Comparison of ENCODE assay signal across 17 mouse cellular contexts in the genomic region with DNA sequence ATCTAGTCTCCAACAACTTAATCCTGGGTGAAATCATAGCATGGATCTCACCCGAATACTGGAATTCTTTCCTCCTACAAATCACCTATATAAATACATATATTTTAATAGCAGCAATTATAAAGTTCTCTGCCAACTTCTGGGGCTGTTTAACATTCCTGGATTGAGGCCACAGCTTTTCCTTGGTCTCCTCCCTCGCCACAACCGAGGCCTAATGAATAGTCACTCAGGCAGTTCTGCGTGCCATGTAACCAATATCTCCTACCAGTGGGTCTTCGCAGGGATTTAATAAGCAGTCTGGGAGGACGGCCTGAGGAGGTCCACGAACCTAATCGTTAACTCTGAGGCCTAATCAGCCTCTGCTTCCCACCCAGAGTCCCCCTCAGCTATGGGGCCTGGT. TPM values are rescaled to one million over a fixed set of nuclear protein-coding genes. Genes with fewer than 3 reads are reported as not detected.
DNase-seq lines count a peak whose midpoint lies in the region; ATAC-seq and TF ChIP-seq lines count a peak whose summit lies in the region.
"Had no signal": no experiment of that assay in that cellular context is flagged by ENCODE, and none has a peak within 500 bp of the region (broad histone marks: within the 10 kb centered on the region; RNA-seq: fewer than 3 reads in every experiment).

No protein-coding gene starts in this region.

- no peaks in the 10 kb centered on the region for H3K27me3 ChIP-seq in forebrain, embryonic 14.5 days (replicated peaks; ENCODE audit: control insufficient read depth, insufficient read depth, low read length)
- 0 out of 2 replicates have a peak, but pooled peaks cover 6% of the 10 kb centered on the region for H3K27me3 ChIP-seq in forebrain, embryonic 10.5 days (ENCODE audit: poor library complexity, severe bottlenecking)
- H3K27me3 ChIP-seq in limb, embryonic 15.5 days = peaks cover 22% of the 10 kb centered on the region; the same call in 1 of the 2 replicates
- H3K27me3 ChIP-seq: forebrain, embryonic 12.5 days; forebrain, embryonic 15.5 days had no signal

- H3K27ac ChIP-seq in forebrain, embryonic 14.5 days (ENCODE audit: low read depth, low read length) = no peak overlapping the region
- H3K27ac ChIP-seq in forebrain, embryonic 10.5 days = no peak overlapping the region
- 0 out of 2 replicates have a peak overlapping the region, but pooled peaks have one; percentile 17 for H3K27ac ChIP-seq in limb, embryonic 15.5 days
- H3K27ac ChIP-seq: embryonic facial prominence, embryonic 13.5 days; forebrain, embryonic 12.5 days; forebrain, embryonic 15.5 days had no signal

- H3K4me1 ChIP-seq in forebrain, embryonic 14.5 days (ENCODE audit: control insufficient read depth, insufficient read depth, low read length) = no peaks in the 10 kb centered on the region
- H3K4me1 ChIP-seq in forebrain, embryonic 10.5 days = peaks cover 6% of the 10 kb centered on the region
- peaks cover 9% of the 10 kb centered on the region for H3K4me1 ChIP-seq in limb, embryonic 15.5 days
- H3K4me1 ChIP-seq: forebrain, embryonic 12.5 days; forebrain, embryonic 15.5 days had no signal

- no peak overlapping the region for H3K4me2 ChIP-seq in forebrain, embryonic 14.5 days (ENCODE audit: low read length)
- H3K4me2 ChIP-seq in limb, embryonic 15.5 days = no peak overlapping the region
- H3K4me2 ChIP-seq: embryonic facial prominence, embryonic 13.5 days; forebrain, embryonic 12.5 days; forebrain, embryonic 15.5 days had no signal

- H3K36me3 ChIP-seq in forebrain, embryonic 14.5 days (ENCODE audit: control insufficient read depth, insufficient read depth, low read length) = no peaks in the 10 kb centered on the region
- H3K36me3 ChIP-seq in forebrain, embryonic 10.5 days (replicated peaks) = no peaks in the 10 kb centered on the region
- no peaks in the 10 kb centered on the region for H3K36me3 ChIP-seq in limb, embryonic 15.5 days
- H3K36me3 ChIP-seq: embryonic facial prominence, embryonic 13.5 days; forebrain, embryonic 12.5 days; forebrain, embryonic 15.5 days had no signal

- no peak overlapping the region for H3K9ac ChIP-seq in forebrain, embryonic 14.5 days (ENCODE audit: low read length)
- H3K9ac ChIP-seq in limb, embryonic 15.5 days = no peak overlapping the region
- H3K9ac ChIP-seq: embryonic facial prominence, embryonic 13.5 days; forebrain, embryonic 12.5 days; forebrain, embryonic 15.5 days; forebrain, postnatal 0 days had no signal

- peak; percentile 11 for DNase-seq in forebrain, embryonic 14.5 days (ENCODE audit: low spot score)
- DNase-seq in forebrain, embryonic 10.5 days (ENCODE audit: extremely low spot score, low spot score) = no peak
- DNase-seq in brain, embryonic 14.5 days (ENCODE audit: low read depth) = peak; percentile 17
- DNase-seq: adrenal gland, adult 2 months; adrenal gland, postnatal 10 days; adrenal gland, postnatal 25 days; cerebellum, adult 11-12 months; cerebellum, adult 2 months; cerebellum, adult 9-10 months; cerebellum, postnatal 10 days; cerebellum, postnatal 25 days; forebrain, postnatal 0 days had no signal

- TF ChIP-seq CTCF in brain, embryonic 14.5 days (IDR thresholded peaks at IDR 0.05; ENCODE audit: borderline replicate concordance, extremely low read depth, insufficient read depth, insufficient read length) = no peak

- H3K9me3 ChIP-seq in forebrain, embryonic 14.5 days (replicated peaks; ENCODE audit: control insufficient read depth, low read length) = no peaks in the 10 kb centered on the region
- H3K9me3 ChIP-seq in forebrain, embryonic 10.5 days = no peaks in the 10 kb centered on the region
- no peaks in the 10 kb centered on the region for H3K9me3 ChIP-seq in limb, embryonic 15.5 days
- H3K9me3 ChIP-seq: embryonic facial prominence, embryonic 13.5 days; forebrain, embryonic 12.5 days; forebrain, embryonic 15.5 days had no signal

- ATAC-seq in forebrain, embryonic 14.5 days = no peak
- no peak for ATAC-seq in limb, embryonic 15.5 days (ENCODE audit: insufficient number of reproducible peaks, low FRiP score, low TSS enrichment, low read depth)
- ATAC-seq in frontal cortex, adult (ENCODE audit: low TSS enrichment) = no peak
- ATAC-seq: forebrain, embryonic 15.5 days; forebrain, postnatal 0 days had no signal

- WGBS in forebrain, embryonic 14.5 days = 32% methylated on average over 8 of the region's 8 CpGs
- 64% methylated on average over 8 of the region's 8 CpGs for WGBS in forebrain, embryonic 10.5 days
- WGBS in limb, embryonic 15.5 days = 24% methylated on average over 8 of the region's 8 CpGs

- no peak overlapping the region for H3K4me3 ChIP-seq in forebrain, embryonic 14.5 days (ENCODE audit: low read depth, low read length)
- H3K4me3 ChIP-seq in forebrain, embryonic 10.5 days = no peak overlapping the region
- H3K4me3 ChIP-seq in limb, embryonic 15.5 days = no peak overlapping the region
- H3K4me3 ChIP-seq: embryonic facial prominence, embryonic 13.5 days; forebrain, embryonic 12.5 days; forebrain, embryonic 15.5 days had no signal

- no peak for TF ChIP-seq POLR2A in brain, embryonic 14.5 days (IDR thresholded peaks at IDR 0.05; ENCODE audit: borderline replicate concordance, extremely low read depth, insufficient read depth, insufficient read length, poor library complexity, severe bottlenecking)

RNA-seq across cellular contexts. Expression of a gene that starts 56.9 kb away (rescaled TPM):
- 0.37 and 0.41 TPM in 2 replicates for polyA plus RNA-seq in forebrain, embryonic 14.5 days (2014; fragmentation: Nextera tagmentation; extraction: Ambion mirVana)
- 1.00 and 1.0 TPM in 2 replicates for polyA plus RNA-seq in forebrain, embryonic 10.5 days (2016; fragmentation: Nextera tagmentation; extraction: Ambion mirVana)
- polyA plus RNA-seq in brain, embryonic 14.5 days (2012; rRNA removed) = 0.61 and 1.5 TPM in 2 replicates
- polyA plus RNA-seq in limb, embryonic 15.5 days (2015; fragmentation: Nextera tagmentation; extraction: Ambion mirVana) = 2.7 and 3.1 TPM in 2 replicates
